Mouse (Mus musculus) induced T-regulatory cell, adult 2 months (primary cell): ENCODE results near the gene Pou3f4.
"Not testable (repeated sequence)": the region's sequence is repeated elsewhere in the genome, so short reads cannot be mapped to it uniquely, and the experiment has no call there.

Experiments used
- DNase-seq: peaks from one replicate; pipeline ENCODE4 v3.0.0-alpha.2; 2012; ENCODE audit warnings: low read depth

Gene Pou3f4

GRCm38 (mm10) chrX:110814151-110814571 is at the start of gene Pou3f4:
Gene Pou3f4 (plus strand): TSS chrX:110814280.
- no peak for DNase-seq

GRCm38 (mm10) chrX:110765939-110766338 is 48.1 kb upstream of the Pou3f4 start:
- no peak for DNase-seq

GRCm38 (mm10) chrX:110774807-110775206 is 39.3 kb upstream of the Pou3f4 start:
- not testable (repeated sequence) for DNase-seq

GRCm38 (mm10) chrX:110802502-110802901 is 11.6 kb upstream of the Pou3f4 start:
- DNase-seq: no peak

GRCm38 (mm10) chrX:110810001-110810578 is 4.0 kb upstream of the Pou3f4 start:
- no peak for DNase-seq

GRCm38 (mm10) chrX:110810753-110811506 is 3.1 kb upstream of the Pou3f4 start:
- no peak for DNase-seq

GRCm38 (mm10) chrX:110812071-110812470 is 2.0 kb upstream of the Pou3f4 start:
- DNase-seq: no peak

GRCm38 (mm10) chrX:110813401-110813800 is 679 bp upstream of the Pou3f4 start:
- no peak for DNase-seq

- no peak for DNase-seq
Observed at GRCm38 (mm10) chrX:110814592-110815548, 790 bp downstream of the Pou3f4 start.

GRCm38 (mm10) chrX:110815549-110815930 is 1.5 kb downstream of the Pou3f4 start:
- no peak for DNase-seq

GRCm38 (mm10) chrX:110816609-110817008 is 2.5 kb downstream of the Pou3f4 start:
- no peak for DNase-seq

- no peak for DNase-seq
Observed at GRCm38 (mm10) chrX:110817211-110817610, 3.1 kb downstream of the Pou3f4 start.

- DNase-seq: no peak
Observed at GRCm38 (mm10) chrX:110837450-110837849, 23.4 kb downstream of the Pou3f4 start.

- no peak for DNase-seq
Observed at GRCm38 (mm10) chrX:110851300-110851699, 37.2 kb downstream of the Pou3f4 start.
